Mouse (Mus musculus) ovary, postnatal 36 days (tissue): Measurements from ENCODE around the gene Ppp6c.
A peak's percentile ranks its signal among the peaks of the same experiment; 100 is the strongest.
"Not testable (repeated sequence)": the region's sequence is repeated elsewhere in the genome, so short reads cannot be mapped to it uniquely, and the experiment has no call there.

Experiments
- DNase-seq: peaks from one replicate; pipeline ENCODE4 v3.0.0; 2022; ENCODE audit warnings: low spot score, mixed read lengths

Ppp6c gene

DNA sequence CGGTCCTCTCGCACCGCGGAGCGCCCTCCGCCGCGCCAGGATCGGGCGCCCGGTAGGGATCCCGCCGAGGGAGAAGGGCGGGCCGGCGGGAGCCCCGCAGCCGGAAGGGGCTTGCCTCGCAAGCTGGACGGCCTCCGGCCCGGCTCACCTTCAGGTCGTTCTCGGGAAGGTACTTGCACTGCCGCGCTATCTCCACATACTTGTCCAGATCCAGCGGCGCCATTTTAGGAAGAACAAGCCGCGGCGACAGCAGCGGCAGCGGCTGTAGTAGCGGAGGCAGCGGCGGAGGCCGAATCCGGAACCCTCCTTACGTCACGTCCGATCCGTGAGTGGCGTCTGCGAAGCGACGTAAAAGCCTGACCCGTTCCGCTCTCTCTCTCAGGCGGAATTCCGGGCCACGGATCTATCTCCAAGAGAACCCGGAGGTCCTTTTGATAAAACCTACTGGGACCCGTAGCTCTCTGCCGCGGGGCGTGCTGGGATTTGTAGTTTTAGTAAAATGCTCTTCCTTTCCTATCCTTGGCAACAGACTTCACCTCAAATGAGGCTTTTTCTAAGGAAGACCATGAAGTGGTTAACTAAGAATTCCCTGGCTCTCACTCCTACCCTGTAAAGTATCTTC, at the start of gene Ppp6c:
Gene Ppp6c, minus strand, starts transcription at position 433 of the 622 bp plus-strand sequence.
- peak; percentile 87 for DNase-seq

- no peak for DNase-seq
Observed at GRCm38 (mm10) chr2:39268357-39268756, 42.1 kb upstream of the Ppp6c start.

- DNase-seq = not testable (repeated sequence)
Observed at GRCm38 (mm10) chr2:39252275-39252674, 26.0 kb upstream of the Ppp6c start.

DNA sequence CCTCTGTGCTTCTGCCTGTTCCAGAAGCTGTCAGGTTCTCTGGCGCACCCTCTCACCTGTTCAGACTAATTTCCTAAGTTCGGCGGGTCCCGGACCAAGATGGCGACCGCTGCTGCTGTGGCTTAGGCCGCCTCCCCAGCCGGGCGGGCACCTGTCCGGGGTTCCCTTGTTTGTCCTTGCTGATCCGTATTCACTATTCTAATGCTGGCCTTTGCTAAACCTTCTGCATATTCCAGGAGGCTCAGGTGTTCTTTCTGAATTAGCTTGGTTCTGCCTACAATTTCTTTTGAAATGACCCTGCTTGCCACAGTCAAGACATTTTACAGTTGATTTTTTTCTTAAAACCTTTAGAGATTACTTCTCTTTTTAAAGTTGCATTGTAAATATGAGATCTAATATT, 20.6 kb upstream of the Ppp6c start:
- DNase-seq = not testable (repeated sequence)

GRCm38 (mm10) chr2:39226731-39227130, 480 bp upstream of the Ppp6c start:
- DNase-seq = no peak

- DNase-seq = not testable (repeated sequence)
Observed at GRCm38 (mm10) chr2:39225331-39226018, 776 bp downstream of the Ppp6c start.

GRCm38 (mm10) chr2:39224621-39225020, 1.6 kb downstream of the Ppp6c start:
- DNase-seq = no peak

DNA sequence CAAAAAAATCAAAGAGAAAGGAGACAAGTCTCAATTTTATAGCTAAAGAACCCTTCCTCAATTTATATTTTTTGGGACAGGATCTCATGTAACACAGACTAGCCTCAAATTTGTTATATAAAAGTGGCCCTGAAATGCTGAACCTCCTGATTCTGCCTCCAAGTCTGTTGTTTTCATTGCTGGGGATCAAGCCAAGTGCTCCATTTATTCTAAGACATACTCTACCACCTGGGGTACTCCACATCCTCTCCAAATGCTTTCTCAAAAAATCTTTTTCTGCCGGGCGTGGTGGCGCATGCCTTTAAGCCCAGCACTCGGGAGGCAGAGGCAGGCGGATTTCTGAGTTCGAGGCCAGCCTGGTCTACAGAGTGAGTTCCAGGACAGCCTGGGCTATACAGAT, 6.2 kb downstream of the Ppp6c start:
- no peak for DNase-seq

GRCm38 (mm10) chr2:39219034-39219433, 7.2 kb downstream of the Ppp6c start:
- DNase-seq = no peak

DNA sequence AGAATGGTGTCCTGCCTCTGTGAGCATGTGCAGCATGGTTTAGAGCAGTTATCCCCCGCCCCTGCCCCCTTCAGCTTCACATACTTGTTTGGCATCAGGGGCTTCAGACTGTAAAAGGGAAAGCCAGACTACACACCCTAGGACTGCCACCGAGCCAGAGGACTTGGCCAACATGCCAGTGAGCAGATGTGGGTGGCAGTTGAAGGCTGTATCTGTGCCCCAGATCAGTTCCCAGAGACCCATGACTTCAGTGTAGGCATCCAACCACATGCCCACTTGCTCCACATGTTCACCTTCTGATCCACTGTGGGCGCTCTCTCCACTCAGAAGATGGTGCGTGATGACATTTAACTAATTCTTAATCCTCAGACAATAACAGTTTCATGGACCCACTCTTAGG, 9.1 kb downstream of the Ppp6c start:
- DNase-seq = no peak

GRCm38 (mm10) chr2:39210738-39211137, 15.5 kb downstream of the Ppp6c start:
- DNase-seq = no peak

DNA sequence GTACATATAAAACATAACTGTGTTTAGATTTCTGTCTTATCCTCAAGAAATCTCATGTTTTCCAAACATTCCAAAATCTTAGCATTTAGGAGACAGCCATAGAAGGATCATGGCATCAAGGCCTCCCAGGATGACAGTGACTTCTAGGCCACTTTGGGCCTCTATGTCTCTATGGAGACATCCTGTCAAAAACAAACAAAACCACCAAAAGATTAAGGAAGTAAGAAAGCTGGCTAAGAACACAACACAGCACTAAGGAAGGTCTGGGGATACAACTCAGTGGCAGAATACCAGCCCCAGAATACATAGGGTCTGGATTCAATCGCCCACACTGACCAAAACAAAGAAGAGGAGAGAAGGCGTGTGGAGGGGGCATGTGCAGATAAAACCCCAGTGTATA, 22.9 kb downstream of the Ppp6c start:
- DNase-seq = no peak

DNA sequence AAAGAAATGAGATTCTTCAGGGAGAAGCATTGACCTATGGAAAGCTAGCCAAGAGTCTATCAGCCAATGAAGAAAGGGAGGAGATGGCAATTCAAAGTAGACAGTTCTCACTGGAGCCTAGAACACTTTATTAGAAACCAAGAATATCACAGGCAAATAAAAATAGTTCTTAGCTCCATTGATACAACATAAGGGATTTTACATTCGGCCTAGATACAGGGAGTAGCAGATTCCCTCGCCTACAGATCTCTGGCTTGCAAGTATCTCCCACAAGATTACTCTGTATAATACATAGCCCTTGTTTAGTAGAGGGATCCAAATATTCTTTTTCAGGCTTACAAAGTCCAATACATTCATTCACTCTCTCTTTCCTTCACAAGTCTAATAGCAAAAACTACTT, 31.4 kb downstream of the Ppp6c start:
- DNase-seq = no peak

- peak; percentile 96 for DNase-seq
Observed at GRCm38 (mm10) chr2:39190561-39191056, 35.6 kb downstream of the Ppp6c start, which contains the start of gene Scai. TSS of gene Scai (minus strand) at chr2:39190734.

GRCm38 (mm10) chr2:39189961-39190560, 36.2 kb downstream of the Ppp6c start:
- DNase-seq = no peak

GRCm38 (mm10) chr2:39185942-39186341, 40.3 kb downstream of the Ppp6c start:
- DNase-seq = no peak

DNA sequence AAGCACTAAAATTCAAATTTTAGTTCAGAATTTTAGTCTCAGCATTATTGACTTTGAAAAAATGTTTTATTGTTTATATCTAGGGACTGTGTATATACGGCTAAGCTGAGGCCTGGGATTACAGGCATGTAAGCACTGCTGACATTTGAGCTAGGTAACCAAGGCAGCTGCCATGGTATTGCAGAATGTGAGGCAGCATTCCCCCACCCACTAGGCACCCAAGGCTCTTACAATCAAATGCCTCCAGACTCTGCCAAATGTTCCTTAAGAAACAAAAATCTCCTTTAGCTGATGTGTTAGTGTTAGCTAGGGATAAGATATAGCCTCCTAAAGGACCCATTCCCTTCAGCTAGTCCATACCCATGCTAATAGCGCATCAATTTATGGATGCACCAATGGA, 42.7 kb downstream of the Ppp6c start:
- DNase-seq = no peak

DNA sequence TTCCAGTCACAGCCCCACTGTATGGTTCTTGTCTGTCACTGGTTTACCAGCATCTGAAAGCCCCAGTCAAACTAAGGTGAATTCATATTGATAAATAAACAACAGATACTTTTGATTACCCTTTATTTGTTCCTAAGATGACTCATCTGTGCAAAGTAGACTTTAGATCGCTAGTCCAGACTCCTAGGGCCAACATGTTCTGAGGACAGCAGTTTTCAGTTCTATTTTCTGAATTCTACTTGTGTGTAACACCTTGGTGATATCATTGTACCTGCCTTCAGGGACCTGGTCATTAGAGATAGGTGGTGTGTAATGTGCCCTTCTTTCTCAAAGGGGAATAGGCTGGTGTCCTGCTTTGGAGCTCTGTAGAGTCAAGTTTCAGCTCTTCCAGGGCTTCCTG, 65.3 kb downstream of the Ppp6c start:
- DNase-seq = no peak

GRCm38 (mm10) chr2:39157916-39158315, 68.3 kb downstream of the Ppp6c start:
- no peak for DNase-seq

GRCm38 (mm10) chr2:39156821-39157220, 69.4 kb downstream of the Ppp6c start:
- DNase-seq = no peak

DNA sequence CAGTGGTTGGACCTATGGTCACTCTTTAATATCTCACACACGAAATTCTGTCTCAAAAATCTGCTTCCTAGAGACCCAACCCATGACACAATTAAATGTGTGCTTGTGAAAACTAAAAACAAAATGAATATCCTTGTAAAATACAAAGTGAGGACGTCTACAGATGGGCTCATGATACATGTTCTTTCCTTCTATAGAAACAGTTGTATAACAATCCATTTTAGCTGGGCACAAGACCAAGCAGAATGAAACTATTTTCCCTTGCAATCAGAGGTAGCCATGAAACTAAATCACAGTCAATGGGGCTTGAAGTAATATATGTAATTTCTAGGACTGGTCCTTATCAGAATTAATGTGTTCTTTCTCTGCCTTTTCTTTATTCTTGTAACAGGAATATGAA, 75.3 kb downstream of the Ppp6c start:
- no peak for DNase-seq

GRCm38 (mm10) chr2:39148075-39148474, 78.2 kb downstream of the Ppp6c start:
- no peak for DNase-seq

DNA sequence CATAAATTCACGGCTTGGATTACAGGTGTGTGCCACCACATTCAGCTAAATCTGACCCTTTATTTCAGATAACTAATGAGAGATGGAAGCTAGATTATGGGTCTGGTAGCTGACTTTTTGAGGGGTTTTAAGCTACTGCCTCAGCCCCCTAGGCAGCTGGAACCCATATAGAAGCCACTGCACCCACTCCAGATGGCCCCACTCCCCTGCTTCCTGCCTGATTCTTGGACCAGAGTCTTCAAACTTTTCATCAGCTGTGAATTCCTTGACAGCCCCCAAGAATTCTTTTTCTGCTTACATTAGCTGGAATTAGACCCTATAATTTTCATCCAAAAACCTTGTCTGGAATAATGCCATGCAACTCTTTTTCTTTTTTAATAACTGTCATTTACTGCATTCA, 79.8 kb downstream of the Ppp6c start:
- no peak for DNase-seq
